Mouse (Mus musculus) heart, adult 2 months (tissue): ENCODE measurements at regions not wholly inside any gene's neighbourhood (a gene's known extent, or its start where the extent isn't known, plus 50 kb on each side); places are given as distances from the start of the nearest gene placed in this dataset.

Experiments used
- DNase-seq, 2 experiments: peaks; one replicate each; pipeline ENCODE4 v3.0.0; 2021
- H3K27ac ChIP-seq: fragments of 200-600 bp; 2 replicates; pipeline ENCODE4 v1.8.1; 2022
- H3K27me3 ChIP-seq: fragments of 200-500 bp; 2 replicates; pipeline ENCODE4 v1.6.1; 2012; ENCODE audit warnings: mild to moderate bottlenecking, low read length, inconsistent platforms, mixed read lengths; ENCODE audit not compliant: control insufficient read depth, insufficient read depth
- H3K36me3 ChIP-seq: fragments of 200-500 bp; 2 replicates; pipeline ENCODE4 v1.6.1; 2012; ENCODE audit warnings: low read length, inconsistent platforms; ENCODE audit not compliant: control insufficient read depth, insufficient read depth
- H3K4me1 ChIP-seq: fragments of 200-500 bp; 2 replicates; pipeline ENCODE4 v1.6.1; 2011; ENCODE audit warnings: low read length; ENCODE audit not compliant: control insufficient read depth, insufficient read depth
- H3K4me3 ChIP-seq: fragments of 200-600 bp; 2 replicates; pipeline ENCODE4 v1.8.1; 2022
- H3K79me2 ChIP-seq: fragments of 200-500 bp; replicated peaks from 2 replicates; pipeline ENCODE4 v1.6.1; 2012; ENCODE audit warnings: mild to moderate bottlenecking, inconsistent platforms, low read length, moderate library complexity, mixed read lengths; ENCODE audit not compliant: control insufficient read depth, insufficient read depth
- H3K9ac ChIP-seq: fragments of 200-500 bp; 2 replicates; pipeline ENCODE4 v1.6.1; 2012; ENCODE audit warnings: low read depth, mild to moderate bottlenecking, control low read depth, inconsistent platforms, low read length, mixed read lengths
- CTCF ChIP-seq: fragments of 200-600 bp; IDR thresholded peaks from 2 replicates; pipeline ENCODE4 v1.8.1; 2022; ENCODE audit warnings: antibody characterized with exemption, mild to moderate bottlenecking, moderate library complexity
- EP300 ChIP-seq: fragments of 200-500 bp; IDR thresholded peaks from 2 replicates; pipeline ENCODE4 v1.6.1; 2011; ENCODE audit warnings: low read depth, low read length, control low read depth; ENCODE audit not compliant: insufficient read depth
- POLR2A ChIP-seq: fragments of 200-500 bp; IDR thresholded peaks from 2 replicates; pipeline ENCODE4 v1.6.1; 2011; ENCODE audit warnings: mild to moderate bottlenecking, low read depth, low read length, control low read depth; ENCODE audit not compliant: insufficient read depth
- WGBS: fragments of 180-500 bp; shearing (Covaris S2); methylation state at CpG from one replicate; pipeline ENCODE4 v1.1.7; 2018; 5-methylcytosine and 5-hydroxymethylcytosine counted together
- intact Hi-C: fragments of 180-260 bp; cut with DNase I; formaldehyde crosslinking; loops from one replicate; pipeline ENCODE4 v1.15.1; 2025

DNA sequence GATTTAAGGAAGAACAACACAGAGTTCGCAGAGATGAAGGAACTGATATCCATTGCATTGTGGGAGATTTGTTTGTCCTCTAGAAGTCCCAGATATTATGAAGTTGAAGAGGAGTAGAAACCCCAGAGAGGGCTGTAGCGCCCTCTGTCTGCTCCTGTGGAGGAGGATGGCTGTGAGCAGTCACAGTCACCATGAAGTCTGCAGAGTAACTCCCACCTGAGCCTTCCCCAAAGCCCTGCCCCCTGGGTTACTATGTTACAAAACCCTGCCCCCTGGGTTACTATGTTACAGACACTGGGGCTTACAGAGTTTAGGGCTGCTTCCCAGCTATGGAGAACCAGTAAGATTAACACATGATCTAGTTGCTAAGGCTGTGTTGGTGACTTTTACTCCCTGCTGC is 62.9 kb upstream of the Irs2 start:
- Histone ChIP-seq H3K36me3 (no peaks in the 10 kb centered on the region), H3K4me3 (no peak overlapping the region), H3K27ac (no peak overlapping the region), H3K27me3 (peaks cover 4% of the 10 kb centered on the region; the same call in 1 of the 2 replicates), H3K79me2 (no peaks in the 10 kb centered on the region), H3K4me1 (no peaks in the 10 kb centered on the region), H3K9ac (no peak overlapping the region)
- WGBS, result 49% methylated on average over 2 of the region's 2 CpGs
- intact Hi-C loops, result no loop called here
- TF ChIP-seq CTCF (peak; percentile 34), POLR2A (no peak)
- DNase-seq, result no peak

DNA sequence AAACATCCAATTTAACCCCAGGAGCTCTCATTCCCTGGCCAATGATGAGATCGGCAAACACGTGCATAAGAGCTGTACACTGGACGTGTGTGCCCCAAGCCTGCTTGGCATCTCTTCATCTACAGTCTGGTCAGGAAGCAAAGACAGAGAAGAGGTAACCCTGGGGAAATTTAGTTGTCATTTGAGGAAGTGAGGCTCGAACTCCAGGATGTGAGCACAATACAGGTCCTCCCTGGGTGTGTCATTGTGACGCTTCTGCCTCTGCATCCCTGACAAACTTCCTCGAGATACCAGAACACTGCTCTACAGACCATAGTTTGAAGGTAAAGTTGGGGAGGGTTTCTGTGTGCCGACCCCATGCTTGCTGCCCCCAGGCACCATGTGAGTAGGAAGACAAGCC is 59.2 kb upstream of the Irs2 start:
- TF ChIP-seq POLR2A (no peak), EP300 (no peak), CTCF (no peak)
- Histone ChIP-seq H3K79me2 (no peaks in the 10 kb centered on the region), H3K27me3 (no peaks in the 10 kb centered on the region), H3K4me3 (no peak overlapping the region), H3K9ac (no peak overlapping the region), H3K27ac (no peak overlapping the region), H3K36me3 (no peaks in the 10 kb centered on the region), H3K4me1 (no peaks in the 10 kb centered on the region)
- intact Hi-C loops, result no loop called here
- 57% methylated on average over 7 of the region's 7 CpGs for WGBS
- DNase-seq, result no peak

DNA sequence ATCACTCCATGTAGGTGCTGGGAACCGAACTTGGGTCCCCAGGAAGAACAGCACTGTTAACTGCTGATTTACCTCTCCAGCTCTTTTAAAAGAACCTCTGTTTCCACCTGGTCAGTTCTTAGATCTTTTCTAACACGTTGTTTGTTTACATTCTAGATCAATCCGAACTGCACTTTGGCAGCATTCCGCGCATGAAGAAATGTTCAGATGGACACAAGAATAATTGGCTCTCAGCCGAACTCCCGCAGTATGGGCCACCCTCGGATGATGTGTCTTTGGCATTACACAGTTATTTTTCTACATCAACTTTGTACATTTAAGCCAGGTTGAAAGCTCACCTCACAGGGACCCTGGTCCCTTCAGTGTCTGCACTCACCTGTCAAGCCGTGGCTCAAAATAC is 57.7 kb upstream of the Irs2 start:
- Histone ChIP-seq H3K27me3 (no peaks in the 10 kb centered on the region), H3K4me3 (no peak overlapping the region), H3K79me2 (no peaks in the 10 kb centered on the region), H3K4me1 (no peaks in the 10 kb centered on the region), H3K36me3 (no peaks in the 10 kb centered on the region), H3K27ac (no peak overlapping the region), H3K9ac (no peak overlapping the region)
- DNase-seq, result no peak
- TF ChIP-seq CTCF, result no peak
- TF ChIP-seq POLR2A, result no peak
- no peak for TF ChIP-seq EP300
- WGBS, result 90% methylated on average over 9 of the region's 9 CpGs
- intact Hi-C loops, result no loop called here

DNA sequence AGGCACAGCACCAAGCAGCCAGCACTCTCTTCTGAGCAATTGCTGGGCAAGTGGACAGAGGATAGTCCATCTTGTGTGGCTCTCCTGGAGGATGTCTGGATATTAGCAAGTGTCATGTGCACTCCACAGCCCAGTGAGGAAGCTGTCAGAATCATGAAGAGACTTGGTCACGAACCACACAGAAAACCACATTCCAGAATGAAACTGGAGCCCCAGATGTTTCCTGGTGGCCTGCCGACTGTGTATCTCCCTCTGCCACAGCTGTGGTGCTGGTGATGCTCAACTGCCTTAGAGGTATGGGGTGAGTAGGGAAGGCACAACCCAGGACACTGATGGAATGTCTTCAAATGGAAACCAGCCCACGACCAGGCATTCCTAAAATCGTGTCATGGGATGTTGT is 57.0 kb upstream of the Irs2 start:
- Histone ChIP-seq H3K79me2 (no peaks in the 10 kb centered on the region), H3K27me3 (no peaks in the 10 kb centered on the region), H3K4me1 (no peaks in the 10 kb centered on the region), H3K27ac (no peak overlapping the region), H3K9ac (no peak overlapping the region), H3K36me3 (no peaks in the 10 kb centered on the region), H3K4me3 (no peak overlapping the region)
- WGBS, result 47% methylated on average over 4 of the region's 4 CpGs
- no peak for TF ChIP-seq EP300
- TF ChIP-seq POLR2A, result no peak
- TF ChIP-seq CTCF, result no peak
- intact Hi-C loops, result no loop called here
- DNase-seq, result no peak

DNA sequence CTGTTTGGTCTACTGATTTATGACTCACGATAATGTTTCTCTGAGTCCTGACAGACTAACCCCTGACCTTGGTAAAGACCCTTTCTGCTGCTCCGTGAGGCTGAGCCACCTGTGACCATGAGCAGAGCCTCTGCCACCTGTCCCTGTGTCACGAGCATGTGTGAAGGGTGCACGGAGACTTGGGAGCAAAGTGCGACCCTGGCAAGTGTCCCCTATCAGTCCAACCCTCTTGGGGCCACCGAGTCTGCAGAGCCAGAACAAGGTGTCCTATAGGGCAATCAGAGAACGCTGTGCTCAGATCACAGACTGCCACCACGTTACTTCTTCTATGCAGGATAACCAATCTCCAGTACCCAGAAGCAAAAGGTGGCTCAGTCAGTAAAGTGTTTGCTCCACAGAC is 54.8 kb upstream of the Irs2 start:
- no peak overlapping the region for H3K4me3 ChIP-seq
- H3K27ac ChIP-seq, result no peak overlapping the region
- H3K27me3 ChIP-seq, result no peaks in the 10 kb centered on the region
- WGBS, result 75% methylated on average over 8 of the region's 8 CpGs
- H3K36me3 ChIP-seq, result no peaks in the 10 kb centered on the region
- intact Hi-C loops, result no loop called here
- H3K9ac ChIP-seq, result no peak overlapping the region
- H3K79me2 ChIP-seq, result no peaks in the 10 kb centered on the region
- no peaks in the 10 kb centered on the region for H3K4me1 ChIP-seq
- TF ChIP-seq CTCF (no peak), POLR2A (no peak), EP300 (no peak)
- DNase-seq, result no peak

DNA sequence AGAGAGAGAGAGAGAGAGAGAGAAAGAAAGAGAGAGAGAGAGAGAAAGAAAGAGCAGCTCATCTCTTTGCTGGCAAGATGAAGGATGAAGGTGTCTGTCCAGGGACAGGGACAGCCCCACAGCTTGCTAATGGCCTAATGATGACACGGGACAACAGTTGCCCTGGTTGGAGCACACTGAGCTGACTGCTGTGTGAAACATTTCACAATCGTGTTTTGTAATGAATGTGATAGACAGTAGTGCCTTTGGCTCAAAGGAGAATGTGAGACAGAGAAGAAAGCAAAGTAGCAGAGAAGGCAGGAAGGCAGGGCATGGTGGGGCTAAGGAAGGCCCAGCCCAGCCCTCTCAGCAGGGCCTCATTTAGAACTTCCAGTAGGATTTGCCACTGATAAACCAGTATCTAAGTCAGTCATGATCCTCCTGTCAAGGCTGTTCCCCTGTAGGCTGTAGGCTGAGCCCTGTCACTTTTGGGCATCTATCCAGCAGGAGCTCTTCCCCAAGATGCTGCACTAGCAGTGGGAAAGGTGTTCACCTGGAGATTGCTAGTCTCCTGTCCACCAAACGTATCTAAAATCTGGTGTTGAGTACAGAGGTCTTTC is 54.2 kb upstream of the Irs2 start:
- Histone ChIP-seq H3K27ac (no peak overlapping the region), H3K36me3 (no peaks in the 10 kb centered on the region), H3K4me1 (no peaks in the 10 kb centered on the region), H3K9ac (no peak overlapping the region), H3K4me3 (no peak overlapping the region), H3K27me3 (no peaks in the 10 kb centered on the region), H3K79me2 (no peaks in the 10 kb centered on the region)
- TF ChIP-seq EP300 (no peak), CTCF (no peak), POLR2A (no peak)
- intact Hi-C loops, result no loop called here
- WGBS, result 56% methylated on average over 3 of the region's 3 CpGs
- no peak for DNase-seq

DNA sequence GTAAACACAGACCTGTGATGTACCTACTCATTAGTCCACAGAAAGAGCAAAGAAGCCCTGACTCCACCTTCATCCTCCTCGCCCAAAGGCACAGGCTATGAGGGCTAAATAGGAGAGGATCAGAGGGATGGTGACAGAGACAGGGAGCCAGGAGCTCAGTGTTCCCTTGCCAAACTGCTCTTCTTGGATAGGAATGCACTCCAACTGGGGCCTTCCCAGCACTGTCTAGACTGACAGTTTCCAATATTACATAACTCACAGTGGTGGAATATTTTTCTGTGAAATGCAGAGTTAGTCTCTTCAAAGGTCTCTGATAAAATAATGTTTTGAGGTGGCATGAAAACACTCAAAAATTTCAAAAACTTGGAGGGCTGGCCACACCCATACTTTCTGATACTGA is 53.5 kb upstream of the Irs2 start:
- intact Hi-C loops, result no loop called here
- Histone ChIP-seq H3K27me3 (no peaks in the 10 kb centered on the region), H3K36me3 (no peaks in the 10 kb centered on the region), H3K27ac (no peak overlapping the region), H3K9ac (no peak overlapping the region), H3K79me2 (no peaks in the 10 kb centered on the region), H3K4me1 (no peaks in the 10 kb centered on the region), H3K4me3 (no peak overlapping the region)
- TF ChIP-seq EP300 (no peak), CTCF (no peak), POLR2A (no peak)
- 86% methylated on average over 1 of the region's 1 CpGs for WGBS
- DNase-seq, result no peak
